Mouse (Mus musculus) ovary, postnatal 36 days (tissue): ENCODE results near the gene Hexim1.

ENCODE experiments used
- DNase-seq: peaks from one replicate; pipeline ENCODE4 v3.0.0; 2022; ENCODE audit warnings: low spot score, mixed read lengths

The Hexim1 gene

GRCm38 (mm10) chr11:103116008-103116818, at the start of gene Hexim1:
Hexim1 (plus strand) TSS chr11:103116231.
- peak; percentile 100 for DNase-seq

GRCm38 (mm10) chr11:103067051-103067361, 49.0 kb upstream of the Hexim1 start:
- no peak for DNase-seq

GRCm38 (mm10) chr11:103067457-103068001, 48.5 kb upstream of the Hexim1 start:
- peak; percentile 44 for DNase-seq

GRCm38 (mm10) chr11:103068272-103068671, 47.8 kb upstream of the Hexim1 start:
- no peak for DNase-seq

- DNase-seq, result no peak
These were observed 47.1 kb upstream of the Hexim1 start for GRCm38 (mm10) chr11:103068884-103069283.

GRCm38 (mm10) chr11:103069731-103070130, 46.3 kb upstream of the Hexim1 start:
- no peak for DNase-seq

GRCm38 (mm10) chr11:103070322-103070880, 45.6 kb upstream of the Hexim1 start:
- DNase-seq, result no peak

GRCm38 (mm10) chr11:103073671-103074070, 42.4 kb upstream of the Hexim1 start:
- DNase-seq, result no peak

GRCm38 (mm10) chr11:103074121-103074650, 41.8 kb upstream of the Hexim1 start:
- DNase-seq, result peak; percentile 3

GRCm38 (mm10) chr11:103074796-103075323, 41.2 kb upstream of the Hexim1 start:
- no peak for DNase-seq

- peak; percentile 4 for DNase-seq
These were observed 40.0 kb upstream of the Hexim1 start for GRCm38 (mm10) chr11:103076010-103076409.

- no peak for DNase-seq
These were observed 39.5 kb upstream of the Hexim1 start for GRCm38 (mm10) chr11:103076581-103076980.

- no peak for DNase-seq
These were observed 37.9 kb upstream of the Hexim1 start for GRCm38 (mm10) chr11:103078131-103078530.

- peak; percentile 19 for DNase-seq
These were observed 35.5 kb upstream of the Hexim1 start for GRCm38 (mm10) chr11:103080323-103081091.

- DNase-seq, result no peak
These were observed 34.4 kb upstream of the Hexim1 start for GRCm38 (mm10) chr11:103081631-103082030.

- DNase-seq, result no peak
These were observed 22.7 kb upstream of the Hexim1 start for GRCm38 (mm10) chr11:103093306-103093705.

- no peak for DNase-seq
These were observed 21.9 kb upstream of the Hexim1 start for GRCm38 (mm10) chr11:103093862-103094833.

GRCm38 (mm10) chr11:103095107-103095670, 20.8 kb upstream of the Hexim1 start:
- DNase-seq, result no peak

GRCm38 (mm10) chr11:103095801-103096200, 20.2 kb upstream of the Hexim1 start:
- no peak for DNase-seq
